Mouse (Mus musculus) bone marrow macrophage, adult 2 months (primary cell): Measurements from ENCODE around the gene Lrrc30.

Source experiments
- CTCF ChIP-seq: IDR thresholded peaks from 2 replicates; pipeline ENCODE4 v1.5.1; 2012; ENCODE audit warnings: low read depth, mild to moderate bottlenecking, low read length, moderate library complexity
- POLR2A ChIP-seq: IDR thresholded peaks from 2 replicates; pipeline ENCODE4 v1.6.1; 2012; ENCODE audit warnings: mild to moderate bottlenecking, low read depth, low read length, borderline replicate concordance

DNA sequence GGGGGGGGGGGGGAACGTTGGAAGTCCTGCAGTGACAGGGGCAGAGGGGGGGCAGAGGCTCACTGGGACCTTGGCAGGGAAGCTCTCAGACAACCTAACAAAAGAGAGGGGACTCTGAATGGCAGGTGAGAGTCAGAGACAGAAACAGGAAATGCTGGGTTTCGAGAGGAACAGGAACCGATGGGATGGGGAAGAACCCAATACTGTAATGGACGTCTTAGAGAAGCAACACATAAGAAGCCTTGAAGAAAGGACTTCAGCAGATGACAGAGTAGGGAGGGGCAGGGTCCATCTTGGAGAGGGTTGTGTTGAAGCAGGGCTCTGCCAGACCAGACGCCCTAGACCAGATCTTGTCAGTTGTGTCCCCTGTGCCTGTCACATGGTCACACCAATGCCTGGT is 18.1 kb downstream of the Lrrc30 start:
- TF ChIP-seq POLR2A: no peak
- TF ChIP-seq CTCF: no peak
